24 mouse cellular contexts compared by ENCODE assay signal in genomic region chr17:79912174-79912573, GRCm38 (mm10). TPM values are rescaled to one million over a fixed set of nuclear protein-coding genes. Genes with fewer than 3 reads are reported as not detected.
DNase-seq lines count a peak whose midpoint lies in the region; ATAC-seq lines count a peak whose summit lies in the region.
"Had no signal": no experiment of that assay in that cellular context is flagged by ENCODE, and none has a peak within 500 bp of the region (broad histone marks: within the 10 kb centered on the region; RNA-seq: fewer than 3 reads in every experiment).

No protein-coding gene starts in this region.

- WGBS in liver, embryonic 11.5 days = 25% methylated on average over 2 of the region's 2 CpGs
- 17% methylated on average over 2 of the region's 2 CpGs for WGBS in liver, embryonic 12.5 days (ENCODE audit: insufficient replicate concordance)
- WGBS in liver, embryonic 16.5 days (ENCODE audit: insufficient replicate concordance) = 15% methylated on average over 2 of the region's 2 CpGs
- WGBS in kidney, embryonic 14.5 days = 83% methylated on average over 2 of the region's 2 CpGs

- H3K27me3 ChIP-seq in liver, embryonic 11.5 days (replicated peaks; ENCODE audit: control insufficient read depth, insufficient read depth, low read length) = no peaks in the 10 kb centered on the region
- H3K27me3 ChIP-seq in liver, embryonic 12.5 days (replicated peaks) = no peaks in the 10 kb centered on the region
- H3K27me3 ChIP-seq in liver, embryonic 16.5 days (ENCODE audit: control insufficient read depth, insufficient read depth, low read depth, low read length) = no peaks in the 10 kb centered on the region
- no peaks in the 10 kb centered on the region for H3K27me3 ChIP-seq in kidney, embryonic 14.5 days (ENCODE audit: control insufficient read depth, insufficient read depth, low read length)
- H3K27me3 ChIP-seq: forebrain, embryonic 13.5 days; hindbrain, embryonic 12.5 days; hindbrain, embryonic 15.5 days had no signal

- 0 out of 2 replicates have a peak overlapping the region, but pooled peaks have one; percentile 34 for H3K27ac ChIP-seq in liver, embryonic 11.5 days (ENCODE audit: low read depth, low read length)
- H3K27ac ChIP-seq in liver, embryonic 12.5 days = peak overlapping the region; percentile 37; the same call in 1 of the 2 replicates
- H3K27ac ChIP-seq in liver, embryonic 16.5 days (ENCODE audit: low read length) = no peak overlapping the region
- H3K27ac ChIP-seq in kidney, embryonic 14.5 days (ENCODE audit: low read depth, low read length) = no peak overlapping the region
- H3K27ac ChIP-seq: forebrain, embryonic 10.5 days; forebrain, embryonic 13.5 days; gastrocnemius, adult 2 months; heart, adult 2 months; heart, embryonic 10.5 days; hindbrain, embryonic 12.5 days; hindbrain, embryonic 15.5 days had no signal

- ATAC-seq in liver, embryonic 11.5 days (replicated peaks; ENCODE audit: low FRiP score) = peak; percentile 67
- ATAC-seq in liver, embryonic 12.5 days = peak; percentile 67
- peak; percentile 47 for ATAC-seq in liver, embryonic 16.5 days (ENCODE audit: low read depth)
- peak; percentile 72 for ATAC-seq in megakaryocyte-erythroid progenitor cell, adult 5-6 weeks (replicated peaks; ENCODE audit: low FRiP score, low TSS enrichment, poor library complexity, severe bottlenecking)
- no peak for ATAC-seq in kidney, embryonic 14.5 days (ENCODE audit: low FRiP score, low TSS enrichment)
- ATAC-seq: activated CD4-positive, CD25-positive, alpha-beta regulatory T cell, adult 4 months; CD4-positive, CD25-positive, alpha-beta regulatory T cell, adult 4 months; forebrain, embryonic 13.5 days; forebrain, postnatal 0 days had no signal

- no peak overlapping the region for H3K4me2 ChIP-seq in liver, embryonic 11.5 days
- H3K4me2 ChIP-seq in liver, embryonic 12.5 days = peak overlapping the region; percentile 33; the same call in 1 of the 2 replicates
- H3K4me2 ChIP-seq in liver, embryonic 16.5 days (ENCODE audit: low read depth, low read length) = no peak overlapping the region
- no peak overlapping the region for H3K4me2 ChIP-seq in kidney, embryonic 14.5 days (replicated peaks; ENCODE audit: low read depth, low read length)
- H3K4me2 ChIP-seq: forebrain, embryonic 13.5 days; hindbrain, embryonic 12.5 days; hindbrain, embryonic 15.5 days had no signal

- DNase-seq in liver, embryonic 11.5 days (ENCODE audit: low spot score) = no peak
- DNase-seq in liver = no peak
- no peak for DNase-seq in spleen, postnatal 4 days (ENCODE audit: low spot score in 2 of 2)
- no peak for DNase-seq in right cerebral cortex, postnatal 10 days (ENCODE audit: low spot score in 2 of 2)
- DNase-seq: adrenal gland, adult 8-10 months; adrenal gland, postnatal 25 days; cerebellum, adult 18-20 months; cerebellum, adult 9-10 months; cerebellum, postnatal 14 days; forebrain, postnatal 0 days; gastrocnemius, adult 2 months; gastrocnemius, postnatal 14 days; heart, adult 2 months had no signal

- H3K4me3 ChIP-seq in liver, embryonic 11.5 days (ENCODE audit: low read depth, low read length) = no peak overlapping the region
- no peak overlapping the region for H3K4me3 ChIP-seq in liver, embryonic 12.5 days
- H3K4me3 ChIP-seq in liver, embryonic 16.5 days (ENCODE audit: low read depth, low read length) = no peak overlapping the region
- H3K4me3 ChIP-seq in kidney, embryonic 14.5 days (ENCODE audit: low read length) = no peak overlapping the region
- H3K4me3 ChIP-seq: forebrain, embryonic 10.5 days; forebrain, embryonic 13.5 days; gastrocnemius, adult 2 months; heart, adult 2 months; heart, embryonic 10.5 days; hindbrain, embryonic 12.5 days; hindbrain, embryonic 15.5 days had no signal

- no peak overlapping the region for H3K9ac ChIP-seq in liver, embryonic 11.5 days (ENCODE audit: low read depth, low read length)
- H3K9ac ChIP-seq in liver, embryonic 12.5 days = no peak overlapping the region; the same call in 1 of the 2 replicates
- no peak overlapping the region for H3K9ac ChIP-seq in liver, embryonic 16.5 days (ENCODE audit: low read depth, low read length)
- H3K9ac ChIP-seq in kidney, embryonic 14.5 days (ENCODE audit: low read depth, low read length) = no peak overlapping the region
- H3K9ac ChIP-seq: forebrain, embryonic 13.5 days; forebrain, postnatal 0 days; hindbrain, embryonic 12.5 days; hindbrain, embryonic 15.5 days had no signal

- H3K4me1 ChIP-seq in liver, embryonic 11.5 days (replicated peaks; ENCODE audit: control insufficient read depth, insufficient read depth, low read length) = peaks cover 16% of the 10 kb centered on the region
- peaks cover 35% of the 10 kb centered on the region for H3K4me1 ChIP-seq in liver, embryonic 12.5 days
- peaks cover 14% of the 10 kb centered on the region for H3K4me1 ChIP-seq in liver, embryonic 16.5 days (ENCODE audit: control insufficient read depth, low read depth, low read length)
- no peaks in the 10 kb centered on the region for H3K4me1 ChIP-seq in kidney, embryonic 14.5 days (ENCODE audit: control insufficient read depth, insufficient read depth, low read length)
- H3K4me1 ChIP-seq: forebrain, embryonic 10.5 days; forebrain, embryonic 13.5 days; heart, embryonic 10.5 days; hindbrain, embryonic 12.5 days; hindbrain, embryonic 15.5 days had no signal

- H3K36me3 ChIP-seq in liver, embryonic 11.5 days (ENCODE audit: control insufficient read depth, insufficient read depth, low read length) = no peaks in the 10 kb centered on the region
- no peaks in the 10 kb centered on the region for H3K36me3 ChIP-seq in liver, embryonic 12.5 days
- H3K36me3 ChIP-seq in liver, embryonic 16.5 days (ENCODE audit: control insufficient read depth, insufficient read depth) = no peaks in the 10 kb centered on the region
- H3K36me3 ChIP-seq in kidney, embryonic 14.5 days (ENCODE audit: control insufficient read depth, insufficient read depth, low read length) = no peaks in the 10 kb centered on the region
- H3K36me3 ChIP-seq: forebrain, embryonic 10.5 days; heart, embryonic 10.5 days; hindbrain, embryonic 12.5 days; hindbrain, embryonic 15.5 days had no signal

- no peaks in the 10 kb centered on the region for H3K9me3 ChIP-seq in liver, embryonic 11.5 days (ENCODE audit: control insufficient read depth, low read length)
- H3K9me3 ChIP-seq in liver, embryonic 12.5 days (replicated peaks) = no peaks in the 10 kb centered on the region
- no peaks in the 10 kb centered on the region for H3K9me3 ChIP-seq in liver, embryonic 16.5 days (replicated peaks; ENCODE audit: control insufficient read depth, low read length)
- H3K9me3 ChIP-seq in kidney, embryonic 14.5 days (ENCODE audit: control insufficient read depth, low read length) = no peaks in the 10 kb centered on the region
- H3K9me3 ChIP-seq: forebrain, embryonic 10.5 days; forebrain, embryonic 13.5 days; heart, embryonic 10.5 days; hindbrain, embryonic 12.5 days; hindbrain, embryonic 15.5 days had no signal

RNA-seq across cellular contexts. Expression of gene Atl2, which starts 16.3 kb away (rescaled TPM):
- polyA plus RNA-seq in liver, embryonic 11.5 days (2014; fragmentation: Nextera tagmentation; extraction: Ambion mirVana) = 51.0 and 58.7 TPM in 2 replicates
- polyA plus RNA-seq in liver, embryonic 12.5 days (2016; fragmentation: Nextera tagmentation; extraction: Ambion mirVana) = 42.0 and 42.1 TPM in 2 replicates
- 29.2 and 31.1 TPM in 2 replicates for polyA plus RNA-seq in liver, embryonic 16.5 days (2015; fragmentation: Nextera tagmentation; extraction: Ambion mirVana)
- 35.4 and 52.2 TPM in 2 replicates for total RNA-seq in megakaryocyte-erythroid progenitor cell, adult 5-6 weeks (2014; fragmentation: Nextera tagmentation)
- 41.9 and 50.5 TPM in 2 replicates for total RNA-seq in megakaryocyte-erythroid progenitor cell, adult 5-6 weeks (2017)
- polyA plus RNA-seq in kidney, embryonic 14.5 days (2014; fragmentation: Nextera tagmentation; extraction: Ambion mirVana) = 27.8 and 41.8 TPM in 2 replicates

Comparison
In these comparisons a context has a peak if more than half of its experiments do, and no peak if none do; other contexts are left out.
1. H3K27ac ChIP-seq: peak in liver, embryonic 11.5 days (single experiment) and liver, embryonic 12.5 days (single experiment); none in liver, embryonic 16.5 days (single experiment) and kidney, embryonic 14.5 days (single experiment).